Mouse (Mus musculus): Measurements from ENCODE around the gene Acox3. TPM values are rescaled to one million over a fixed set of nuclear protein-coding genes. Genes with fewer than 3 reads are reported as not detected.

The Acox3 gene
- polyA plus RNA-seq (2016; fragmentation: Nextera tagmentation; extraction: Ambion mirVana) = 10.3 and 10.8 TPM in 2 replicates

DNA sequence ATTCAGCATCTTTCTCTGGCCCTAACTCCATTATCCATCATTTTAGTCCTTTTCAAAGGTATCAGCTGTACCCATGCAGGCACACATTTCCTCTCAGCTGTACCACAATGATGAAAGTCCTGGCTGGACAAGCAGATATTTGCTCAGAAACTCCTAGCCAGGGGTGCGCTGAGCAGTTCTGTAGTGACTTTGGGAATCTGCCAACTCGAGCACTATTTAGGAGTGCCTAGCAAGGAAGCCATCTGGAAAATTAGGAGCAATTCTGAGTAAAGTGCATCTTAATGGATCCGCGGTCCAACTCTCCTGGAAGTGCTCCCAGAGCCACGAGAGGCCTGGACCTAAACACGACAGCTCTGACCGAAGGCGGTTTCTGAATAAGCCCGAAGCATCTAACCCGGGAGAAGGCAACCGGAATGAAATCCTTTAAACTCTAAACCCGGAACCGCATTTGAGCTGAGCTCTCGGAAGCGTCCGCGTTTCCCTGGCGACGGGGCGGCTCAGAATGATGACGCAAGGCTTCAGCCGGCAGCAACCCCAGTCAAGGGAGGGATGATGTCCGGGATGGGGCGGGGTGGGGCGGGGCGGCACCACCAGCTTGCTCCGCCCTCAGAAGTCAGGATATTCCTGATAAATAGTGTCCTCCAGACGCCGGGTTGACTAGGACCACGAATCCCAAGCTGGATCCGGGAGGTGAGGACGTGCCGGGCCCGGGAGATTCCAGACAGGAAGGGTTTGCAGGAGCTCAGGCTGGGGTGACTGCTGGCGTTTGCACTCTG, at the start of gene Acox3:
Gene Acox3, plus strand, starts transcription at position 596 of the 776 bp plus-strand sequence.
- no peaks in the 10 kb centered on the region for H3K9me3 ChIP-seq
- no peaks in the 10 kb centered on the region for H3K27me3 ChIP-seq (ENCODE audit: poor library complexity, severe bottlenecking)
- H3K4me3 ChIP-seq = peak within 1 kb of the TSS; percentile 73
- peak within 1 kb of the TSS; percentile 78 for H3K27ac ChIP-seq
- H3K4me1 ChIP-seq = peaks cover 15% of the 10 kb centered on the region
- H3K36me3 ChIP-seq (replicated peaks) = no peaks in the 10 kb centered on the region
- DNase-seq (ENCODE audit: extremely low spot score, low spot score) = peak; percentile 90
- under 1% methylated on average over 35 of the region's 35 CpGs for WGBS

- H3K4me1 ChIP-seq = peaks cover 23% of the 10 kb centered on the region
- DNase-seq (ENCODE audit: extremely low spot score, low spot score) = no peak
- 72% methylated on average over 3 of the region's 3 CpGs for WGBS
- no peak overlapping the region for H3K4me3 ChIP-seq
- H3K9me3 ChIP-seq = no peaks in the 10 kb centered on the region
- H3K36me3 ChIP-seq (replicated peaks) = no peaks in the 10 kb centered on the region
- 0 out of 2 replicates have a peak, but pooled peaks cover 3% of the 10 kb centered on the region for H3K27me3 ChIP-seq (ENCODE audit: poor library complexity, severe bottlenecking)
- no peak overlapping the region for H3K27ac ChIP-seq
Observed at GRCm38 (mm10) chr5:35536271-35536670, 46.6 kb upstream of the Acox3 start.

DNA sequence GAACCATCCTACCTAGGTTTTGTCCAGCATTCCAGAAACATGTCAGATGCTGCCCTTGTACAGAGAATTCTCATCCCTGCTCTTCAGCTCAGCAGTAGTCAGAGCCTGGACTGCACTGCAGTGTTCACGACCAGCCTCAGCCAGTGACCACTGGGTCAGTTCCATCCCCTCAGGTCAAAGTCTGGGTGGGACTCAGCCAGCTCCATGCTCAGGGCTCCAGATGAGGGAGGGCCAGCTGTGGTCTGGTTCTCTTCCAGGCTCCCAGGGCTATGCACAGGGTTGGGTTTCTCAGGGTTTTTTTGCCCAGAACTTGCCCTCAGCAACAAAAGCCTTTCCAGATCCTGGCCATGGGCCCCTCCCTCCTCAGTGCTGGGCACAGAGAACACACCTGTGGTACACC, 45.4 kb upstream of the Acox3 start:
- H3K4me1 ChIP-seq = peaks cover 21% of the 10 kb centered on the region
- no peaks in the 10 kb centered on the region for H3K9me3 ChIP-seq
- H3K27ac ChIP-seq = no peak overlapping the region
- no peaks in the 10 kb centered on the region for H3K27me3 ChIP-seq (ENCODE audit: poor library complexity, severe bottlenecking)
- H3K4me3 ChIP-seq = no peak overlapping the region
- DNase-seq (ENCODE audit: extremely low spot score, low spot score) = no peak
- H3K36me3 ChIP-seq (replicated peaks) = no peaks in the 10 kb centered on the region
- 71% methylated on average over 1 of the region's 1 CpGs for WGBS

DNA sequence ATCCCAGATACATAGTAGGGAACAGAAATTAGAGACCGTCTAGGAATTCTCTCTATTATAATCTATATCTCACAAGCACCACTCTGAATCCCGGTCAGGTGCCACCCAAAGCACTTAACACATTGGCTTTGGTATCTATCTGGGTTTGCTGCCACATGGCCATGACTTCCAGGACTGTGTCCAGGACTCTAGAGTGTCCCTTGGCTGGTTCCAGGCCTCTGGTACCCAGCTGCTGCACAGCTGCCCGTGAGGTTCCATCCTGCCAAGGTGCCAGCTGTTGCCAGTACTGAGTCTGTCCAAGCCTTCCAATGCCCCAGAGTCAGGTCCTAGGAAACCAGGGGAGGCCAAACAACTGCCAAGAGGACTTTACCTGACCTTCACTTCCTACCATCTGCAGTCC, 44.8 kb upstream of the Acox3 start:
- no peak overlapping the region for H3K27ac ChIP-seq
- no peaks in the 10 kb centered on the region for H3K27me3 ChIP-seq (ENCODE audit: poor library complexity, severe bottlenecking)
- no peak for DNase-seq (ENCODE audit: extremely low spot score, low spot score)
- no peak overlapping the region for H3K4me3 ChIP-seq
- WGBS = 89% methylated on average over 3 of the region's 3 CpGs
- peaks cover 21% of the 10 kb centered on the region for H3K4me1 ChIP-seq
- no peaks in the 10 kb centered on the region for H3K36me3 ChIP-seq (replicated peaks)
- no peaks in the 10 kb centered on the region for H3K9me3 ChIP-seq

DNA sequence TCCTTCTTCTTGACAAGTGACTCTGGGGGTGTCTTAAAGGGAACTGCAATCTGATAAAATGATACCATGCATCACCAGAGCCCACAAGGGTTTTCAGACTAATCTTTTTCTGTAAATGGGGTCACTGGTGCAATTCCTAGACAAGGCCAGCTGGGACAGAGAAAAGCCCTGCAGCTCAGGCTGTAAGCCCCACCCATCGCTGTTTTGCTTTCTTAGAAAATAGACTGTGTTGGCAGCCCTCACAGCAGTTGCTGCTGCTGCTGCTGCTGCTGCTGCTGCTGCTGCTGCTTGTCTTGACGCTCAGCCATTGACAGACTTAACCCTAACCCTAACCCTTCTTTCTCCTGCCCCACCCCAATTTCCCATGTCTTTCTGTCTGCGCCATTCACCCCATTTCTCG, 43.3 kb upstream of the Acox3 start:
- no peak for DNase-seq (ENCODE audit: extremely low spot score, low spot score)
- no peaks in the 10 kb centered on the region for H3K36me3 ChIP-seq (replicated peaks)
- no peak overlapping the region for H3K4me3 ChIP-seq
- 62% methylated on average over 4 of the region's 4 CpGs for WGBS
- H3K27me3 ChIP-seq (ENCODE audit: poor library complexity, severe bottlenecking) = no peaks in the 10 kb centered on the region
- H3K4me1 ChIP-seq = peaks cover 21% of the 10 kb centered on the region
- H3K9me3 ChIP-seq = no peaks in the 10 kb centered on the region
- H3K27ac ChIP-seq = no peak overlapping the region

- no peaks in the 10 kb centered on the region for H3K27me3 ChIP-seq (ENCODE audit: poor library complexity, severe bottlenecking)
- H3K4me3 ChIP-seq = no peak overlapping the region
- H3K9me3 ChIP-seq = no peaks in the 10 kb centered on the region
- no peak for DNase-seq (ENCODE audit: extremely low spot score, low spot score)
- WGBS = 60% methylated on average over 5 of the region's 5 CpGs
- H3K4me1 ChIP-seq = peaks cover 21% of the 10 kb centered on the region
- peak overlapping the region; percentile 35; the same call in 1 of the 2 replicates for H3K27ac ChIP-seq
- no peaks in the 10 kb centered on the region for H3K36me3 ChIP-seq (replicated peaks)
Observed at GRCm38 (mm10) chr5:35540555-35540954, 42.3 kb upstream of the Acox3 start.

- 76% methylated on average over 4 of the region's 4 CpGs for WGBS
- Histone ChIP-seq H3K27ac (peak overlapping the region; percentile 9), H3K36me3 (replicated peaks) (no peaks in the 10 kb centered on the region), H3K4me1 (peaks cover 21% of the 10 kb centered on the region), H3K27me3 (ENCODE audit: poor library complexity, severe bottlenecking) (no peaks in the 10 kb centered on the region), H3K4me3 (no peak overlapping the region), H3K9me3 (no peaks in the 10 kb centered on the region)
- DNase-seq (ENCODE audit: extremely low spot score, low spot score) = no peak
Observed at GRCm38 (mm10) chr5:35541059-35541790, 41.6 kb upstream of the Acox3 start.

GRCm38 (mm10) chr5:35546127-35546526, 36.7 kb upstream of the Acox3 start:
- Histone ChIP-seq H3K4me1 (peaks cover 3% of the 10 kb centered on the region; the same call in 1 of the 2 replicates), H3K27ac (no peak overlapping the region), H3K4me3 (no peak overlapping the region), H3K27me3 (ENCODE audit: poor library complexity, severe bottlenecking) (no peaks in the 10 kb centered on the region), H3K36me3 (replicated peaks) (no peaks in the 10 kb centered on the region), H3K9me3 (no peaks in the 10 kb centered on the region)
- DNase-seq (ENCODE audit: extremely low spot score, low spot score) = no peak

DNA sequence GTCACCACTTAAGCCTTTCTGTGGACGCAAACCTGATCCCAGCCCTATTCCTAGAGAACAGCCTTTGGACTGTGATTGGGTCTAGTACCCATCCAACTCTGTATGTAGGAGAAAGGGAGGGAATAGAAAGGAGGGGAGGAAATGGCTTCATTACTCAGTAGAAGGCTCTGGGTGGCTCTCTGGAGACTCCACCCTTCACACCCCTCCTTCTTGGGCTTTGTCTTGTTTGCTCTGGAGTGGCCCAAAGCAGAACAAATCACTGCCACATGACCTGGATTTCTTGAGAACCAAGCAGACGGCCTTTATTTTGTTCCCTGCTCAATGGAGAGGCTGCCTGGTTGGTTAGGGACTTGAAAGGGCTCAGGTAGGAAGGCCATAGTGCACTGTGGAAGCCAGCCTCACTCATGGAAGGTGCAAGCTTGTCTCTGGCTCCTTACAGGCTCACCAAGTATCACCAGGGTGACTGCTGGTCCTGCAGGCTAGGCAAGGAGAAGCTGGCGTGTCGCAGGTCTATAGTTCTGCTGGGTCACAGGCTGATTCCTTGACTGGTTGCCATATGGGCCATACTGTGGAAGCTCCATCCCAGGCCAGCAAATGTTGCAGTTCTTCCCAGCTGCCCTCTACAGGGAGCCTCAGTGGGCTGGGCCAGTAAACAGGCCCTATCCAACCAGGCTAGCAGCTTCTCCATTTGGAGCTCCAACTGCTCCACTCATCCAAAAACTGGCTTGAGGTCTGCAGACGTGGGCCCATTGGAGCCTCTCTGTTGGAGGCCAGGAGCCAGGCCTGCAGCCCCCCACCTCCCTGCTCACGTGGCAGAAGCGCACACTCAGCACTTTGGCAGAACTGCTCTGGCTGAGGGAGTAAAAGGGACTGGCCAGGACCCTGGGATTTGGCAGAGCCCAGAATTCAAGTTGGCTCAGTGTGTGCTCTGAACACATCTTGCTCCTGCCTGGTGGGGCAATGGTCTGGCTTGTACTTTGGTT, 30.7 kb upstream of the Acox3 start:
- Histone ChIP-seq H3K4me3 (no peak overlapping the region), H3K4me1 (peaks cover 10% of the 10 kb centered on the region), H3K27me3 (ENCODE audit: poor library complexity, severe bottlenecking) (no peaks in the 10 kb centered on the region), H3K27ac (0 out of 2 replicates have a peak overlapping the region, but pooled peaks have one; percentile 30), H3K9me3 (no peaks in the 10 kb centered on the region), H3K36me3 (replicated peaks) (peaks cover 26% of the 10 kb centered on the region)
- no peak for DNase-seq (ENCODE audit: extremely low spot score, low spot score)
- 64% methylated on average over 7 of the region's 7 CpGs for WGBS

GRCm38 (mm10) chr5:35552838-35553539, 29.9 kb upstream of the Acox3 start:
- Histone ChIP-seq H3K36me3 (replicated peaks) (peaks cover 35% of the 10 kb centered on the region), H3K4me3 (no peak overlapping the region), H3K9me3 (no peaks in the 10 kb centered on the region), H3K27ac (no peak overlapping the region), H3K4me1 (peaks cover 10% of the 10 kb centered on the region), H3K27me3 (ENCODE audit: poor library complexity, severe bottlenecking) (no peaks in the 10 kb centered on the region)
- DNase-seq (ENCODE audit: extremely low spot score, low spot score) = no peak
- 89% methylated on average over 4 of the region's 4 CpGs for WGBS

DNA sequence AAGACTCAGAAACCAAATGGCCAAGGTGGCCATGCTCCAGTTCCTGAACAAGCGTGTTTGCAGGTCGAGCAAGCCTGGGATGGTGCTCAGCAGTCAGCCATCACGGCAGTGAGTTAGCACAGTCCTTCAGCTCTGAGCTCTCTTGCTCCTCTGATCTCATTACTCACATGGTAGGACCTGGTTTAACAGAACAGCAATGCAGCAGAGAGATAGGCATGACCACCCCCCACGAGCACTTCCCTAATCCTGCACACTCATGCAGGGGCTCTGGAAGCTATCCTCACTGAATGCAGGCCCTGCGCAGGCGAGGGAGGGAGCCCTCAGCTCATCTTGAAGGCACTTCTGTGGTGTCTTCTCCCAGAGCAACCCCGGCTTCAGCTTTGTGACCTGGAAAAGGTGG, 26.4 kb upstream of the Acox3 start:
- Histone ChIP-seq H3K27ac (no peak overlapping the region), H3K4me1 (peaks cover 10% of the 10 kb centered on the region), H3K4me3 (no peak overlapping the region), H3K27me3 (ENCODE audit: poor library complexity, severe bottlenecking) (no peaks in the 10 kb centered on the region), H3K9me3 (no peaks in the 10 kb centered on the region), H3K36me3 (replicated peaks) (peaks cover 69% of the 10 kb centered on the region)
- 90% methylated on average over 7 of the region's 7 CpGs for WGBS
- no peak for DNase-seq (ENCODE audit: extremely low spot score, low spot score)
